Mouse (Mus musculus) heart, postnatal 4 days (tissue): Measurements from ENCODE around the gene Rere. TPM values are rescaled to one million over a fixed set of nuclear protein-coding genes. Genes with fewer than 3 reads are reported as not detected.

Experiments used
- DNase-seq: peaks from one replicate; pipeline ENCODE4 v3.0.0; 2021
- total RNA-seq, 2 experiments: library from RNA; stranded (reverse); gene quantifications; 2 replicates each; pipeline ENCODE4 v1.2.3; 2021

The Rere gene
- total RNA-seq, 2 experiments from 2014 or later: 70.0 to 72.5 TPM

GRCm38 (mm10) chr4:150388518-150388917 is 107.1 kb downstream of the Rere start:
- DNase-seq: no peak

GRCm38 (mm10) chr4:150393607-150394006 is 112.2 kb downstream of the Rere start:
- no peak for DNase-seq

- DNase-seq: no peak
Observed at GRCm38 (mm10) chr4:150394091-150394490, 112.6 kb downstream of the Rere start.

GRCm38 (mm10) chr4:150396339-150396738 is 114.9 kb downstream of the Rere start:
- DNase-seq: no peak

- DNase-seq: no peak
Observed at GRCm38 (mm10) chr4:150396826-150397620, 115.6 kb downstream of the Rere start.

- DNase-seq: no peak
Observed at GRCm38 (mm10) chr4:150399032-150399431, 117.6 kb downstream of the Rere start.

- no peak for DNase-seq
Observed at GRCm38 (mm10) chr4:150401830-150402607, 120.6 kb downstream of the Rere start.

GRCm38 (mm10) chr4:150402608-150402985 is 121.2 kb downstream of the Rere start:
- DNase-seq: no peak

- DNase-seq: no peak
Observed at GRCm38 (mm10) chr4:150403941-150404340, 122.5 kb downstream of the Rere start.

- DNase-seq: peak; percentile 16
Observed at GRCm38 (mm10) chr4:150404583-150404982, 123.1 kb downstream of the Rere start.

GRCm38 (mm10) chr4:150405786-150406185 is 124.3 kb downstream of the Rere start:
- no peak for DNase-seq

- no peak for DNase-seq
Observed at GRCm38 (mm10) chr4:150406320-150406719, 124.9 kb downstream of the Rere start.

GRCm38 (mm10) chr4:150406821-150407220 is 125.4 kb downstream of the Rere start:
- DNase-seq: no peak

- no peak for DNase-seq
Observed at GRCm38 (mm10) chr4:150414296-150414695, 132.8 kb downstream of the Rere start.

- DNase-seq: no peak
Observed at GRCm38 (mm10) chr4:150414759-150415158, 133.3 kb downstream of the Rere start.

- DNase-seq: no peak
Observed at GRCm38 (mm10) chr4:150415227-150415969, 134.0 kb downstream of the Rere start.

GRCm38 (mm10) chr4:150420576-150421263 is 139.3 kb downstream of the Rere start:
- no peak for DNase-seq

- no peak for DNase-seq
Observed at GRCm38 (mm10) chr4:150426098-150426879, 144.8 kb downstream of the Rere start.

- no peak for DNase-seq
Observed at GRCm38 (mm10) chr4:150426880-150427476, 145.5 kb downstream of the Rere start.

GRCm38 (mm10) chr4:150428762-150429161 is 147.3 kb downstream of the Rere start:
- DNase-seq: no peak
